Mouse (Mus musculus): ENCODE results near the gene Hist2h2aa2. TPM values are rescaled to one million over a fixed set of nuclear protein-coding genes. Genes with fewer than 3 reads are reported as not detected.
A peak's percentile ranks its signal among the peaks of the same experiment; 100 is the strongest.
"Not testable (repeated sequence)": the region's sequence is repeated elsewhere in the genome, so short reads cannot be mapped to it uniquely, and the experiment has no call there.

Gene Hist2h2aa2
- polyA plus RNA-seq, 1 experiment from 2014 or later, result 49.8 TPM

GRCm38 (mm10) chr3:96250890-96251289 is 10.8 kb upstream of the Hist2h2aa2 start:
- Histone ChIP-seq H3K9me3 (ENCODE audit: control insufficient read depth, low read length) (no peaks in the 10 kb centered on the region), H3K4me3 (ENCODE audit: low read depth, low read length) (no peak overlapping the region), H3K36me3 (ENCODE audit: control insufficient read depth, insufficient read depth, low read length) (no peaks in the 10 kb centered on the region), H3K4me2 (ENCODE audit: low read depth, low read length, severe bottlenecking) (no peak overlapping the region), H3K4me1 (replicated peaks; ENCODE audit: control insufficient read depth, insufficient read depth, low read length) (no peaks in the 10 kb centered on the region; the same call in 1 of the 2 replicates), H3K9ac (ENCODE audit: low read length) (no peak overlapping the region), H3K27me3 (ENCODE audit: control insufficient read depth, insufficient read depth, low read length) (no peaks in the 10 kb centered on the region; the same call in 1 of the 2 replicates), H3K27ac (ENCODE audit: low read depth, low read length) (no peak overlapping the region)
- DNase-seq (ENCODE audit: low spot score) (no peak), ATAC-seq (replicated peaks; ENCODE audit: low FRiP score) (no peak)
- WGBS, result 69% methylated on average over 3 of the region's 3 CpGs

- 61% methylated on average over 4 of the region's 4 CpGs for WGBS
- H3K9ac ChIP-seq (ENCODE audit: low read length), result no peak overlapping the region; the same call in 1 of the 2 replicates
- no peak overlapping the region for H3K4me2 ChIP-seq (ENCODE audit: low read depth, low read length, severe bottlenecking)
- no peaks in the 10 kb centered on the region for H3K36me3 ChIP-seq (ENCODE audit: control insufficient read depth, insufficient read depth, low read length)
- H3K4me1 ChIP-seq (replicated peaks; ENCODE audit: control insufficient read depth, insufficient read depth, low read length), result peaks cover 4% of the 10 kb centered on the region; the same call in 1 of the 2 replicates
- DNase-seq (ENCODE audit: low spot score), result no peak
- no peak overlapping the region for H3K4me3 ChIP-seq (ENCODE audit: low read depth, low read length)
- H3K27ac ChIP-seq (ENCODE audit: low read depth, low read length), result peak overlapping the region; percentile 31; the same call in 1 of the 2 replicates
- no peaks in the 10 kb centered on the region; the same call in 1 of the 2 replicates for H3K27me3 ChIP-seq (ENCODE audit: control insufficient read depth, insufficient read depth, low read length)
- H3K9me3 ChIP-seq (ENCODE audit: control insufficient read depth, low read length), result no peaks in the 10 kb centered on the region
- ATAC-seq (replicated peaks; ENCODE audit: low FRiP score), result no peak
These were observed 8.9 kb upstream of the Hist2h2aa2 start for GRCm38 (mm10) chr3:96249034-96249345.

GRCm38 (mm10) chr3:96248141-96249033 is 8.3 kb upstream of the Hist2h2aa2 start:
- ATAC-seq (replicated peaks; ENCODE audit: low FRiP score), result no peak
- Histone ChIP-seq H3K9me3 (ENCODE audit: control insufficient read depth, low read length) (no peaks in the 10 kb centered on the region), H3K9ac (ENCODE audit: low read length) (peak overlapping the region; percentile 24), H3K36me3 (ENCODE audit: control insufficient read depth, insufficient read depth, low read length) (no peaks in the 10 kb centered on the region), H3K4me1 (replicated peaks; ENCODE audit: control insufficient read depth, insufficient read depth, low read length) (peaks cover 4% of the 10 kb centered on the region; the same call in 1 of the 2 replicates), H3K27ac (ENCODE audit: low read depth, low read length) (peak overlapping the region; percentile 91), H3K4me2 (ENCODE audit: low read depth, low read length, severe bottlenecking) (peak overlapping the region; percentile 53), H3K4me3 (ENCODE audit: low read depth, low read length) (peak overlapping the region; percentile 44), H3K27me3 (ENCODE audit: control insufficient read depth, insufficient read depth, low read length) (no peaks in the 10 kb centered on the region; the same call in 1 of the 2 replicates)
- WGBS, result 57% methylated on average over 6 of the region's 6 CpGs
- DNase-seq (ENCODE audit: low spot score), result no peak

GRCm38 (mm10) chr3:96247356-96248140 is 7.5 kb upstream of the Hist2h2aa2 start:
- Histone ChIP-seq H3K36me3 (ENCODE audit: control insufficient read depth, insufficient read depth, low read length) (no peaks in the 10 kb centered on the region), H3K9me3 (ENCODE audit: control insufficient read depth, low read length) (no peaks in the 10 kb centered on the region), H3K9ac (ENCODE audit: low read length) (peak overlapping the region; percentile 67), H3K4me2 (ENCODE audit: low read depth, low read length, severe bottlenecking) (peak overlapping the region; percentile 53), H3K27ac (ENCODE audit: low read depth, low read length) (peak overlapping the region; percentile 91), H3K4me3 (ENCODE audit: low read depth, low read length) (peak overlapping the region; percentile 44), H3K4me1 (replicated peaks; ENCODE audit: control insufficient read depth, insufficient read depth, low read length) (peaks cover 4% of the 10 kb centered on the region; the same call in 1 of the 2 replicates), H3K27me3 (ENCODE audit: control insufficient read depth, insufficient read depth, low read length) (no peaks in the 10 kb centered on the region; the same call in 1 of the 2 replicates)
- DNase-seq (ENCODE audit: low spot score) (no peak), ATAC-seq (replicated peaks; ENCODE audit: low FRiP score) (no peak)
- WGBS, result 2% methylated on average over 11 of the region's 11 CpGs

GRCm38 (mm10) chr3:96246427-96246856 is 6.4 kb upstream of the Hist2h2aa2 start, which contains the start of gene Hist2h3c1:
Gene Hist2h3c1, plus strand, starts transcription at chr3:96246685.
- peak within 1 kb of the TSS; percentile 53 for H3K4me2 ChIP-seq (ENCODE audit: low read depth, low read length, severe bottlenecking)
- H3K36me3 ChIP-seq (ENCODE audit: control insufficient read depth, insufficient read depth, low read length); DNase-seq (ENCODE audit: low spot score); H3K9me3 ChIP-seq (ENCODE audit: control insufficient read depth, low read length); H3K4me1 ChIP-seq (replicated peaks; ENCODE audit: control insufficient read depth, insufficient read depth, low read length); H3K27me3 ChIP-seq (ENCODE audit: control insufficient read depth, insufficient read depth, low read length): not testable (repeated sequence)
- H3K4me3 ChIP-seq (ENCODE audit: low read depth, low read length), result peak within 1 kb of the TSS; percentile 44
- peak within 1 kb of the TSS; percentile 91 for H3K27ac ChIP-seq (ENCODE audit: low read depth, low read length)
- peak within 1 kb of the TSS; percentile 67 for H3K9ac ChIP-seq (ENCODE audit: low read length)
- ATAC-seq (replicated peaks; ENCODE audit: low FRiP score), result peak; percentile 94
- WGBS, result 0% methylated on average over 2 of the region's 47 CpGs

GRCm38 (mm10) chr3:96246018-96246417 is 5.9 kb upstream of the Hist2h2aa2 start:
- 0% methylated on average over 10 of the region's 21 CpGs for WGBS
- H3K9me3 ChIP-seq (ENCODE audit: control insufficient read depth, low read length); DNase-seq (ENCODE audit: low spot score); H3K36me3 ChIP-seq (ENCODE audit: control insufficient read depth, insufficient read depth, low read length); ATAC-seq (replicated peaks; ENCODE audit: low FRiP score); H3K27me3 ChIP-seq (ENCODE audit: control insufficient read depth, insufficient read depth, low read length); H3K4me1 ChIP-seq (replicated peaks; ENCODE audit: control insufficient read depth, insufficient read depth, low read length): not testable (repeated sequence)
- Histone ChIP-seq H3K9ac (ENCODE audit: low read length) (peak overlapping the region; percentile 43; the same call in 1 of the 2 replicates), H3K4me2 (ENCODE audit: low read depth, low read length, severe bottlenecking) (0 out of 2 replicates have a peak overlapping the region, but pooled peaks have one; percentile 21), H3K27ac (ENCODE audit: low read depth, low read length) (0 out of 2 replicates have a peak overlapping the region, but pooled peaks have one; percentile 46), H3K4me3 (ENCODE audit: low read depth, low read length) (peak overlapping the region; percentile 21; the same call in 1 of the 2 replicates)

- H3K9me3 ChIP-seq (ENCODE audit: control insufficient read depth, low read length); H3K4me1 ChIP-seq (replicated peaks; ENCODE audit: control insufficient read depth, insufficient read depth, low read length); H3K27me3 ChIP-seq (ENCODE audit: control insufficient read depth, insufficient read depth, low read length); H3K36me3 ChIP-seq (ENCODE audit: control insufficient read depth, insufficient read depth, low read length): not testable (repeated sequence)
- H3K27ac ChIP-seq (ENCODE audit: low read depth, low read length), result peak within 1 kb of the TSS; percentile 97
- ATAC-seq (replicated peaks; ENCODE audit: low FRiP score) (peak; percentile 86), DNase-seq (ENCODE audit: low spot score) (peak; percentile 85)
- H3K9ac ChIP-seq (ENCODE audit: low read length), result peak within 1 kb of the TSS; percentile 85
- H3K4me2 ChIP-seq (ENCODE audit: low read depth, low read length, severe bottlenecking), result peak within 1 kb of the TSS; percentile 63
- peak within 1 kb of the TSS; percentile 41 for H3K4me3 ChIP-seq (ENCODE audit: low read depth, low read length)
- WGBS, result 0% methylated on average over 12 of the region's 88 CpGs
These were observed 5.2 kb upstream of the Hist2h2aa2 start, which contains the start of gene Hist2h2aa1 for GRCm38 (mm10) chr3:96245003-96245886. Gene Hist2h2aa1, plus strand, starts transcription at chr3:96245497.

Data from forebrain, embryonic 11.5 days (tissue).